Mouse (Mus musculus) embryonic facial prominence, embryonic 14.5 days (tissue): ENCODE data around the gene Zfp652. TPM values are rescaled to one million over a fixed set of nuclear protein-coding genes. Genes with fewer than 3 reads are reported as not detected.

Source experiments
- ATAC-seq: fragments of 200-750 bp; cut with Nextera tagmentation; 2 replicates; pipeline ENCODE4 v1.8.0; 2017; ENCODE audit warnings: low read depth, moderate number of reproducible peaks, moderate TSS enrichment
- DNase-seq: peaks from one replicate; pipeline ENCODE4 v3.0.0-alpha.2; 2015; ENCODE audit warnings: low spot score
- H3K27ac ChIP-seq: fragments of 300-500 bp; sonication (generic); replicated peaks from 2 replicates; pipeline ENCODE4 v1.5.1; 2014; ENCODE audit warnings: low read depth, mild to moderate bottlenecking, low read length, moderate library complexity
- H3K27me3 ChIP-seq: fragments of 300-500 bp; sonication (generic); replicated peaks from 2 replicates; pipeline ENCODE4 v1.6.1; 2014; ENCODE audit warnings: low read length; ENCODE audit not compliant: control insufficient read depth, insufficient read depth
- H3K36me3 ChIP-seq: fragments of 300-500 bp; sonication (generic); 2 replicates; pipeline ENCODE4 v1.6.1; 2014; ENCODE audit warnings: low read length, mixed read lengths; ENCODE audit not compliant: control insufficient read depth, insufficient read depth
- H3K4me1 ChIP-seq: fragments of 300-500 bp; sonication (generic); 2 replicates; pipeline ENCODE4 v1.6.1; 2014; ENCODE audit warnings: antibody characterized with exemption, low read length; ENCODE audit not compliant: control insufficient read depth, insufficient read depth
- H3K4me2 ChIP-seq: fragments of 300-500 bp; sonication (generic); 2 replicates; pipeline ENCODE4 v1.6.1; 2014; ENCODE audit warnings: low read depth, mild to moderate bottlenecking, low read length, moderate library complexity, mixed read lengths
- H3K4me3 ChIP-seq: fragments of 300-500 bp; sonication (generic); 2 replicates; pipeline ENCODE4 v1.5.1; 2014; ENCODE audit warnings: low read depth, mild to moderate bottlenecking, low read length
- H3K9ac ChIP-seq: fragments of 300-500 bp; sonication (generic); 2 replicates; pipeline ENCODE4 v1.6.1; 2014; ENCODE audit warnings: low read depth, mild to moderate bottlenecking, low read length, moderate library complexity, mixed read lengths
- H3K9me3 ChIP-seq: fragments of 300-500 bp; sonication (generic); 2 replicates; pipeline ENCODE4 v1.6.1; 2016; ENCODE audit warnings: low read length; ENCODE audit not compliant: control insufficient read depth
- WGBS: fragments of 180-500 bp; shearing (Covaris S2); extraction: QIAGEN DNeasy Blood & Tissue Kit; methylation state at CpG from one replicate; pipeline ENCODE4 v1.1.7; 2014; 5-methylcytosine and 5-hydroxymethylcytosine counted together
- polyA plus RNA-seq: library from polyadenylated mRNA; unstranded; fragments of >200 nt; fragmentation: Nextera tagmentation; extraction: Ambion mirVana; gene quantifications from 2 replicates; pipeline ENCODE4 v1.2.1, GENCODE M21; 2014

The Zfp652 gene
- polyA plus RNA-seq, 1 experiment from 2014 or later = 11.5 TPM

GRCm38 (mm10) chr11:95791787-95792186 lies 79.3 kb downstream of the Zfp652 start:
- ATAC-seq (no peak), DNase-seq (no peak)
- no peak overlapping the region for H3K27ac ChIP-seq
- H3K36me3 ChIP-seq = no peaks in the 10 kb centered on the region
- peaks cover 18% of the 10 kb centered on the region for H3K4me1 ChIP-seq
- no peaks in the 10 kb centered on the region for H3K9me3 ChIP-seq
- peaks cover 9% of the 10 kb centered on the region; the same call in 1 of the 2 replicates for H3K27me3 ChIP-seq
- no peak overlapping the region for H3K4me3 ChIP-seq
- H3K9ac ChIP-seq = no peak overlapping the region
- H3K4me2 ChIP-seq = no peak overlapping the region
- WGBS = 81% methylated on average over 13 of the region's 13 CpGs

- DNase-seq (no peak), ATAC-seq (no peak)
- Histone ChIP-seq H3K36me3 (no peaks in the 10 kb centered on the region), H3K4me2 (no peak overlapping the region), H3K9me3 (no peaks in the 10 kb centered on the region), H3K27me3 (peaks cover 16% of the 10 kb centered on the region), H3K4me3 (no peak overlapping the region), H3K27ac (no peak overlapping the region), H3K9ac (no peak overlapping the region), H3K4me1 (peaks cover 20% of the 10 kb centered on the region)
- 90% methylated on average over 8 of the region's 8 CpGs for WGBS
Measured at GRCm38 (mm10) chr11:95792950-95793509, 80.6 kb downstream of the Zfp652 start.

DNA sequence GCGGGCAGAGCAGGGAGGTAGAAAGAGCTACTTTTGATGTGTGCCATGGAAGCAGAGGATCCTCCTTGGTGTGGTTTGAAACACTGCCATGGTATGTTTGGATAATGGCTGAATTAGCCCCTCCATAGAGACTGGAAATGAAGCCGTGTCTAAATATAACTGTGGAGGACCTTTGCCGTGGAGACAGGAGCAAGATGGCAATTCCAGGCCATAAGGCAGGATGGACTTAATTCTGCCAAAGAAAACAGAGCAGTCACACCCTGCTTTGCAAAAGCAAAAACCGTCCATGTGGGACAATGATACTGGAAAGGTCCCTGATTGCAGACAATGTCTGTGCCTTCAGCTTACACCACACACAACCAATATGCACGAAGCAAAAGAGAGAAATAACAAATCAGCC lies 81.7 kb downstream of the Zfp652 start:
- ATAC-seq (no peak), DNase-seq (peak; percentile 39)
- Histone ChIP-seq H3K4me3 (no peak overlapping the region), H3K9me3 (no peaks in the 10 kb centered on the region), H3K9ac (no peak overlapping the region), H3K27me3 (peaks cover 16% of the 10 kb centered on the region), H3K27ac (no peak overlapping the region), H3K4me2 (no peak overlapping the region), H3K4me1 (peaks cover 20% of the 10 kb centered on the region), H3K36me3 (no peaks in the 10 kb centered on the region)
- 49% methylated on average over 5 of the region's 5 CpGs for WGBS

- no peaks in the 10 kb centered on the region for H3K36me3 ChIP-seq
- no peak overlapping the region for H3K4me2 ChIP-seq
- H3K27ac ChIP-seq = no peak overlapping the region
- H3K27me3 ChIP-seq = peaks cover 16% of the 10 kb centered on the region
- ATAC-seq = no peak; the same call in 1 of the 2 replicates
- no peak overlapping the region for H3K4me3 ChIP-seq
- H3K4me1 ChIP-seq = peaks cover 20% of the 10 kb centered on the region
- 65% methylated on average over 5 of the region's 5 CpGs for WGBS
- no peaks in the 10 kb centered on the region for H3K9me3 ChIP-seq
- DNase-seq = no peak
- no peak overlapping the region for H3K9ac ChIP-seq
Measured at GRCm38 (mm10) chr11:95795582-95795981, 83.1 kb downstream of the Zfp652 start.

- no peak overlapping the region for H3K27ac ChIP-seq
- no peaks in the 10 kb centered on the region for H3K4me1 ChIP-seq
- peaks cover 8% of the 10 kb centered on the region; the same call in 1 of the 2 replicates for H3K9me3 ChIP-seq
- ATAC-seq = no peak
- DNase-seq = no peak
- no peaks in the 10 kb centered on the region for H3K27me3 ChIP-seq
- H3K4me2 ChIP-seq = no peak overlapping the region
- H3K4me3 ChIP-seq = no peak overlapping the region
- no peaks in the 10 kb centered on the region for H3K36me3 ChIP-seq
- WGBS = 64% methylated on average over 5 of the region's 5 CpGs
- no peak overlapping the region for H3K9ac ChIP-seq
Measured at GRCm38 (mm10) chr11:95805010-95805409, 92.5 kb downstream of the Zfp652 start.

DNA sequence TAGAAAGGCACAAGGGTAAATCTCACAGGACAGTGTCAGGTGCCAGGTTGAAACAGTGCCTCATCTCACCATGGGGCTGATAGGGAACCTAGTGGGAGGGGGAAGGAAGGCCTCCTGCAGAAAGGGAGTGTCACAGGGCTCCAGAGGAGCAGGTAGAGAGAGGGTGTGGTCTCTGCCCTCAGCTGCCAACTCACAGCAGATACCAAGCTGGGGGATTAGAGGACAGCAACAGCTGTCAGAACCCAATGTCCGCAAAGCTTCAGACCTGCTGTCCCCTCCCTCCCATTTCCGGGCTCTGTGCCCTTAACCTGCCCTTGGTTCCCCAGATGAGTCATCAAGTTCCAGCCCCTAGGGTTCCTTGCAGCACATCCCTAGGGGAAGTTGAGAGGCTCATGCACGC lies 93.1 kb downstream of the Zfp652 start:
- H3K27me3 ChIP-seq = no peaks in the 10 kb centered on the region
- H3K9me3 ChIP-seq = peaks cover 8% of the 10 kb centered on the region; the same call in 1 of the 2 replicates
- DNase-seq = no peak
- no peak overlapping the region for H3K9ac ChIP-seq
- WGBS = 43% methylated on average over 3 of the region's 3 CpGs
- H3K36me3 ChIP-seq = no peaks in the 10 kb centered on the region
- 0 out of 2 replicates have a peak, but pooled peaks have one; percentile 13 for ATAC-seq
- no peak overlapping the region for H3K27ac ChIP-seq
- no peak overlapping the region for H3K4me2 ChIP-seq
- no peak overlapping the region for H3K4me3 ChIP-seq
- no peaks in the 10 kb centered on the region for H3K4me1 ChIP-seq

- 96% methylated on average over 5 of the region's 5 CpGs for WGBS
- no peak overlapping the region for H3K4me2 ChIP-seq
Measured at GRCm38 (mm10) chr11:95807884-95808283, 95.4 kb downstream of the Zfp652 start.

GRCm38 (mm10) chr11:95808448-95809011 lies 96.1 kb downstream of the Zfp652 start:
- no peak overlapping the region for H3K4me2 ChIP-seq
- 63% methylated on average over 2 of the region's 5 CpGs for WGBS
- no peaks in the 10 kb centered on the region for H3K4me1 ChIP-seq
- no peaks in the 10 kb centered on the region for H3K36me3 ChIP-seq
- peaks cover 8% of the 10 kb centered on the region; the same call in 1 of the 2 replicates for H3K9me3 ChIP-seq
- H3K4me3 ChIP-seq = no peak overlapping the region
- no peak overlapping the region for H3K9ac ChIP-seq
- no peaks in the 10 kb centered on the region for H3K27me3 ChIP-seq
- peak; percentile 55 for DNase-seq
- no peak overlapping the region for H3K27ac ChIP-seq
- ATAC-seq = peak; percentile 65; the same call in 1 of the 2 replicates

More at GRCm38 (mm10) chr11:95807884-95808283, 95.4 kb downstream of the Zfp652 start:
- ATAC-seq (no peak), DNase-seq (no peak)
- no peaks in the 10 kb centered on the region for H3K27me3 ChIP-seq
- no peak overlapping the region for H3K27ac ChIP-seq
- no peaks in the 10 kb centered on the region for H3K36me3 ChIP-seq
- H3K9me3 ChIP-seq = peaks cover 8% of the 10 kb centered on the region; the same call in 1 of the 2 replicates
- H3K4me1 ChIP-seq = no peaks in the 10 kb centered on the region
- no peak overlapping the region for H3K9ac ChIP-seq
- H3K4me3 ChIP-seq = no peak overlapping the region

DNA sequence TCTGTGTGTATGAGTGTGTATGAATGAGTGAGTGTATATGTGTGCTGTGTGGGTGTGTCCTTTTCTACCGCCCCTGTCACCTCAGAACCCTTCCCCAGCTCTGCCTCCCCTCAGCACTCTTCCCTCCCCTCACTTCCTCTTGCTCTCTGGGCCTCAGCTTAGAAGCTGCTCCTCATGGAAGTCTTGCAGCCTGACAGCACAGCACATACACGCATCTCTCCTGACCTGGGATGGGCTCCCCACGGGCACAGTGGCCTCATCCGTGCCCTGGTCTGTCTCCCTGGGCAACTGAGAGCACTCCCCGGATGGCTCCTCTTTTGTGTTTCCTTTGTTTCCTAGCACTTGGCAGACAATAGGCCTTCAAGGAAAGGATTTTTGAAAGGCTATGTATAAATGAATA lies 97.1 kb downstream of the Zfp652 start:
- WGBS = 54% methylated on average over 4 of the region's 5 CpGs
- H3K4me1 ChIP-seq = no peaks in the 10 kb centered on the region
- DNase-seq = no peak
- H3K27ac ChIP-seq = no peak overlapping the region
- no peak overlapping the region for H3K9ac ChIP-seq
- no peak for ATAC-seq
- H3K4me2 ChIP-seq = no peak overlapping the region
- H3K4me3 ChIP-seq = no peak overlapping the region
- H3K27me3 ChIP-seq = no peaks in the 10 kb centered on the region
- H3K9me3 ChIP-seq = peaks cover 8% of the 10 kb centered on the region; the same call in 1 of the 2 replicates
- no peaks in the 10 kb centered on the region for H3K36me3 ChIP-seq
